Mouse (Mus musculus) left cerebral cortex, adult 18-20 months (tissue): Measurements from ENCODE around the gene Clk4. TPM values are rescaled to one million over a fixed set of nuclear protein-coding genes. Genes with fewer than 3 reads are reported as not detected.

Experiments
- DNase-seq, 2 experiments: peaks; one replicate each; pipeline ENCODE4 v3.0.0; 2021 to 2022; ENCODE audit warnings: low spot score in 2 of 2, mixed read lengths in 1 of 2
- total RNA-seq, 2 experiments: library from RNA; stranded (reverse); gene quantifications; 2 replicates each; pipeline ENCODE4 v1.2.3; 2021

Gene Clk4
- total RNA-seq, 2 experiments from 2014 or later: 105 to 112 TPM

DNA sequence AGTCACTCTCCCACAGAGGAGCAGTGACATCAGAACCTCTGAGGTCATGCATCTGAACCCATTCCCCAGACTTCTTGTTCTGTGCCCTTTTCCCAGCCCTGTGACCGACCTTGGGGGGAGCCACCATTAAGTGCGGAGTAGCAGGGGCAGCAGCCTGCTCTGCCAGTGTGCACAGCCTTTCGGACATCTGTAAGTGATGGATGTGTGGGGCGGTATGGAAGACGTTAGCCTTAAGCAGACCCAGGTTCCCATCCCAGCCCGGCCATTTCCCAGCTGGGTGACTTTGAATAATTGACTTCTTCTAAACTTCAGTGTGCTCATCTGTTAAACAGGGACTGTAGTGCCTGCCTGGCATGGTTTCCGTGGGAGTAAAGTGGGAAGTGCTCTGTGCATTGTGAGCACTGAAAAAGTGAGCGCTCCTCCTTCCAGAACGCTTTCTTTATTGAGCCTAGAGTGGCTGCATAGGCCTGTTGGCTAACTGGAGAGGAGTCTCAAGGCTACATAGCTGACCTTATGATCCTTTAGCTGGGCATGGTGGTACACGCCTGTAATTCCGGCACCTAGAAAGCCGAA is 42.5 kb downstream of the Clk4 start:
- peak; percentile 21 to 38 for DNase-seq

DNA sequence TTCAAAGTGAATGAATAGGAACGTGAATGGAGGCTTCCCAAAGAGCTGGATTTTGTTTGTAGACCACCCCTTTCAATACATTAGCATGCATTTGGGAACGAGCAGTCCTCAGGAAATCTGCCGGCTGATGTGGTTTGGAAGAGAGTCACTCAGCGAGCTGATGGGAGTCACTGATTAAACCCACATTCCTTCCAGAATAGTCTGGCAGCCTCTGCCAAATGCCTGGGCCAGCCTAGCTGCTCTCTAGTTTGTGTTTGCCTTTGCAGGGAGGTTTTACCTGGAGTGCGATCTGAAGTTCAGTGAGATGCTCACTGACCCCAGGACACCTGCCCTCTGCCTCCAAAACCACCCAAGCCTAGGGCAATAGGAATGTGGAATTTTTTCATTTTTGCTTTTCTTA is 46.8 kb downstream of the Clk4 start:
- DNase-seq: no peak

DNA sequence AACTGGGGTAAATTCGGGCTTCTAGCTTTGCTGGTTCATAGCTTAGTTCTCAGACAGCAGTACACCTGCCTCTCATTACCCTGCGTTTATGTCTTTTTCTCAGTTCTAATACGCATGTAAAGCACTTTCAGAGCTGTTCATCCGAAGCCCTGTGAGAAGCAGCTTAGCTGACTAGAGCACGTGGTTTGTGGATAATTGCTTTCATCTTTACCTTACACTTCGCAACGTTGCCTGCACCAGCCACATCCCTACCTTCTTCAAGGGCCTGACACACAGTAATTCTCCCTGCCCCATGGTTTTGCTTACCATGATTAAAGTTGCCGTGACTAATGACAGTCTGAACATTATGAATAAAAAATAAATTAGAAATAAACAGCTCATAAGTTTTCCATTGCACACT is 50.3 kb downstream of the Clk4 start:
- no peak for DNase-seq

DNA sequence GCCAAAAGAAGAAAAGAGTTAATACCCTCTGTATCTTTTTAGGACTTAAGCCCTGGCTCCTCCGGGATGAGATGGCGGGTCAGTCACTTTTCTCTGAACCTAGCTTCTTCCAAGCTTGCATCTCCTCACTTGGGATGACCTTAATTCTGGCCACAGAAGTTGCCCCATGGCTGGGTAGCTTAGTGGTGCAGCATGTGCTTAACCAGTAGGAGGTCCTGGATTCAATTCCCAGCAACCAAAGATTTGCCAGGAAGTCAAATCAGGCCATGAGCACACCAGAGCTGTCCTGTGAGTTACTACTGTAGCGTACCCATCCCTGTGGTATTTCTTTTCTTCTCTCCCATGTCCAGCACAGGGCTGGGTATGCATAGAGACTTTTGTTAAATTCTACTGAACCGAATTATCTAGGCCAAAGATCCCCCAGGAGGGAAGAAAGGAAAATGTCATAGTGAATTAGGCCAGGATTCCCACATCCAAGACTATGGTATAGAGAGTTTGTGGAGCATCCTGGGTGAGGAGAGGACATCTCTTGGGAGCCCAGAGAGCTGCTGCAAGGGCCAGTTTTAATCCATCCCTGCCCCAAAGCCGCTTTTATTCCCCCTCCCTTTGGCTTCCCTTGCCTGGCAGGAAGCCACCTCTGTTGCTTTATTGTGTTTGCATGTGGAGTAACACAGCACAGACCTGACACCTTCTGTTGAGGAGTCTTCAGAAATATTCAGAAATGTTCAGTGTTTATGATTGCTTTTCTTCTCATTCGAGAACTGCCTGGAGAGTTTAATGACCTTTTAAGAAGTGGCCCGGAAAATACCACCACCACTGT is 54.7 kb downstream of the Clk4 start:
- no peak for DNase-seq

DNA sequence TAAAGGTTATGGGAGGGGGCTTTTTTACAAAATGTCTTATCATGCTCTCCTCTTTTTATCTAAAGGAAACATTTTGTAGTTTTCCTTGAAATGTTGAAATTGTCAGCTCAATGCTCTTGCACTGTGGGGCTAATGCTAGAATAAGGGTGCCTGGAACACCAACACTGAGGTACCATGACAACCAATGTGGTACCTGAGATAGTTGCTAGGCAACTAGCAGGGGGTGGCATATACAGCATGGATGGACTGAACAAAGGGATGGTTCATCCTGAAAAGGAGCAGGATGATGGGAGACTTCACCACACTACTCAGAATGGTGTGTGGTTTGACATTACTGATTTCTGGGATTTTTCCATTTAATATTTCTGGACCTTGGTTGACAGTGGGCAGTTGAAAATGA is 59.1 kb downstream of the Clk4 start:
- no peak for DNase-seq

DNA sequence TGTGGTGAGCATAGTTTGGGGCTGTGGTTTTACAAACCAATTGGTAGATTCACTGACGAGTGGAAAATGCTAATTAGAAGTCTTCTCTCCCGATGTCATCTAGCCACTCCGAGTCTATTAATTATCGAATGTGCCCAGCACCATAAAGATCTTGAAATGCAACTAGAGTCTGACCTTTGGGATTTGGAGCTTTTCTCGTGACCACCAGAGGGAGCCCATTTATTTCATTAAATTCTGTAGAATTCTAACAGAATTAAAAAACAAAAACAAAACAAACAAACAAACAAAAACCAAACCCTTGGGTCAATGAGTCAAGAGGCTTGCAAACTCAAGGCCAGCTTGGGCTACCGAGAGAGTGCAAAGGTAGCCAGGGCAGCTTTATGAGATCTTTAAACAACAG is 65.4 kb downstream of the Clk4 start:
- no peak for DNase-seq

DNA sequence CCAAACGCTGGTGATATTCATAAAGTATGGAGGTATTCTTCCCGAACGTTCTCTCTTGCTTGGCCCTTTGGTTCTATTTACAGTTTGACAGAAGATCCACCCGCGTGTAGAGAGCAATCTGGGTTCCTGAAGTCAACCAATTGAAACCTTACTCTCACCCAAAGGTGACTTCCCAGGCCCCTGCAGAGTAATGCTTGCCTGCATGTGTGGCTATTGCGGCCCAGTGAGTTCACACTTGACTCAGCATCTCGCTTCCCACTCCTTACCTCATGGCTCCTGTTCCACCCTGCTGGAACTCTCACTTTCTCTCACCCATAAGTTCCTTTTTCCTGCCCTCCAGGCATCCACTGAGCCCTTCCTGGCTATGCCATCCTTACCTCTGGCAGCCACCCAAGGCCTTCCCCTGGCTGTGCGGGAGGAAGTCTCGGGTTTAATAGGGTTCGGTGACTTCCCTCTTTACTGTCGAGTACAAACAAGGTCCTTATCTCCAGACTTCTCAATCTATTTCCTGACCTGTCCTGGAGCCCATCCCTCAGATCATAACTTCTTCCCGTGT is 66.9 kb downstream of the Clk4 start:
- DNase-seq: no peak

DNA sequence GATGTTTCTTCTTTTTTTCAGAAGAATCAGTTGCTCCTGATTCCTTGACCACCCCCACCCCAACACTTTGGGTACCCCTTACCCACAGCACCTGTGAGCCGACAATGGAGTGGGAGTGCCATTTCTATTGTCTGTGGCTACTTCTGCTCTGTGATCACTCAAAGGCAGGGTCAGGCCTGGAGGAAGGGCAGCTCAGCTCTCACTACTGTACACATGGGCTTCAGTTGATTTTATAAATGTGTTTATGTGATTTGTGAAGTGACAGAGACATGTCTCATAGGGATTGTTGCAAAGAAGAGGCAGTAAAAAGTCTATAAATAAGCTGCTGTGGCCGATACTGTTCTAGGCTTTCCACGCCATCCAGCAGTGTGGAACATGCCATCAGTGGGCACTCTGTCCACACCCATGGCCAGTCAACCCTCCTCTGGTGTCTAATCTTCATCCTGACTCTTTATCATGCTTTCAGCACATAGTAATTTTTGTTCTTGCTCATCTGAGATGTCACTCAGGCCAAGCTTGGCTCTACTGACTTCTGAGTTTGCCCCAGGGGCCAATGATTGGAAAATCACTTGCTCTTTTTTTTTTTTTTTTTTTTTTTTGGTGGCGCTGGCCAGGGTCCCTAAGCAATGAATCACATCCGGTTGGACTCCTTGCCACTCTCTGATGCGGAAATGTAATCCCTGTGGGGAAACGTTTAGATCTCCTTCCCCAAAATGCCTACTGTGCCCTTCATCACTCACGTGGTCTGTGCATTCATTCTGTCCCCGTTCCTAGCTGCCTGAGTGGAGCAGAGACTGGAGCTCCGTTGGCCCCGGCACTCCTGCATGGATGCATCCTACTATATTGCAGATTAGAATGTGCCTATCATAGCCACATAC is 68.5 kb downstream of the Clk4 start:
- DNase-seq: no peak

Other genes with a start within 250 kb of the Clk4 start
- not detected for gene Olfr54, start 247.5 kb upstream of the Clk4 start, total RNA-seq
- gene Olfr1375, start 213.6 kb upstream of the Clk4 start, total RNA-seq: not detected
- gene Zfp354a, start 202.5 kb upstream of the Clk4 start, total RNA-seq: 1 to 10 TPM; 6.5 to 7.7 TPM
- gene Gm12569, start 41.3 kb upstream of the Clk4 start, total RNA-seq: not detected
- not detected for gene BC049762, start 1.3 kb downstream of the Clk4 start, total RNA-seq
- gene Col23a1, start 28.2 kb downstream of the Clk4 start, total RNA-seq: 10 to 100 TPM in 1 of 2 experiments, 1 to 10 TPM in 1; 8.2 to 14.2 TPM